Mouse (Mus musculus) 416B (cell line): Measurements from ENCODE around the gene Wnt10b.

Experiments
- DNase-seq: peaks from one replicate; pipeline ENCODE4 v3.0.0; 2011; ENCODE audit warnings: low read depth

Gene Wnt10b

DNA sequence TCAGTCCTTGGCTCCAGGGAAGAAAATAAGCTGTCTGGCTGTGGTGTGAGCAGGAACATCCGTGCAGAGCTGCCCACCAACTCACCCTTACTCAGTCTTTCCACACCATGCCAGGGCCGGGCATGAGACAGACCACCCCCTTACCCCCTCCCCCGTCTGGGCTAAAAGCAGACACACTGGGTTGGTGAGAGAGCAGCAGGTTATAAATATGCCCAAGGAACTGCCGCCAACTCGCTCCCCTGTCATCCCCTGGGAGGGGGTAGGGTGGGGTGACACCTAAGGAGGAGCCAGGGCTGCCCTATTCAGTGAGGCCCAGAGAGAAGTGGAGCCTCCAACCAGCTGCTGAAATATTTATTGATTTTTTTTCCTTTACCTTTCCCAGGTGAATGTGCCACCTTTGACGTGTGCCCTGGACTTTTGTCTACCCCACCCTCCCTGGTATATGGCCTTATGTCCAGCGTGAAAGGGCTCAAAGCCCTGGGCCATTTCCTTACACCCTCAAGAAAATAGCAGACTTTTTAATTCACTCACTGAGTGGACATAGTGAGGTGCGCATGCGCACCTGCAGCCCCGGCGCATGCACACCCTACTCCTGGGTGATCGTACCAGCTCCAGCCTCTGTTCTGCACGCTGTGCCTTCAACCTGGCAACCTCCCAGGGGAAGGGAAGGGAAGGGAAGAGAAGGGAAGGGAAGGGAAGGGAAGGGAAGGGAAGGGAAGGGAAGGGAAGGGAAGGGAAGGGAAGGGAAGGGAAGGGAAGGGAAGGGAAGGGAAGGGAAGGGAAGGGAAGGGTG is 19.0 kb upstream of the Wnt10b start:
- no peak for DNase-seq

DNA sequence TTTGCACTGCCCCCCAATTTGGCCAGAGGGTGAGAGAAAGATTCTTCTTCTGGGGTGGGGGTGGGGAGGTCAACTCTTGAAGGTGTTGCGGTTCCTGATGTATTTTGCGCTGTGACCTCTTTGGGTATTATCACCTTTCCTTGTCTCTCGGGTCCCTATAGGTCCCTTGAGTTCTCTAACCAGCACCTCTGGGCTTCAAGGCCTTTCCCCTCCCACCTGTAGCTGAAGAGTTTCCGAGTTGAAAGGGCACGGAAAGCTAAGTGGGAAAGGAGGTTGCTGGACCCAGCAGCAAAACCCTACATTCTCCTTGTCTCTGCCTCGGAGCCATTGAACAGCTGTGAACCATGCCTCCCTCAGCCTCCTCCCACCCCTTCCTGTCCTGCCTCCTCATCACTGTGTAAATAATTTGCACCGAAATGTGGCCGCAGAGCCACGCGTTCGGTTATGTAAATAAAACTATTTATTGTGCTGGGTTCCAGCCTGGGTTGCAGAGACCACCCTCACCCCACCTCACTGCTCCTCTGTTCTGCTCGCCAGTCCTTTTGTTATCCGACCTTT is 15.3 kb upstream of the Wnt10b start:
- DNase-seq, result peak; percentile 54

DNA sequence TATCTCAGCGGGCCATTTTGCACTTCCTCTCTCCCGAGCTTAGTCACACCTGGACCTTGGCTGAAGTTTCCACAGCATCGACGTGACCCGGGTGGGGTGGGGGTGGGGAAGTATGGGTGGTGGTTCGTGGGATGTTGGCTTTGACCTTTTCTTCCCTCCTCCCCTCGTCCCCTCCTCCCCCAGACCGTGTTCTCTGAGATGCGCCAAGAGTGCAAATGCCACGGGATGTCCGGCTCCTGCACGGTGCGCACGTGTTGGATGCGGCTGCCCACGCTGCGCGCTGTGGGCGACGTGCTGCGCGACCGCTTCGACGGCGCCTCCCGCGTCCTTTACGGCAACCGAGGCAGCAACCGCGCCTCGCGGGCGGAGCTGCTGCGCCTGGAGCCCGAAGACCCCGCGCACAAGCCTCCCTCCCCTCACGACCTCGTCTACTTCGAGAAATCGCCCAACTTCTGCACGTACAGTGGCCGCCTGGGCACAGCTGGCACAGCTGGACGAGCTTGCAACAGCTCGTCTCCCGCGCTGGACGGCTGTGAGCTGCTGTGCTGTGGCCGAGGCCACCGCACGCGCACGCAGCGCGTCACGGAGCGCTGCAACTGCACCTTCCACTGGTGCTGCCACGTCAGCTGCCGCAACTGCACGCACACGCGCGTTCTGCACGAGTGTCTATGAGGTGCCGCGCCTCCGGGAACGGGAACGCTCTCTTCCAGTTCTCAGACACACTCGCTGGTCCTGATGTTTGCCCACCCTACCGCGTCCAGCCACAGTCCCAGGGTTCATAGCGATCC is 14.5 kb upstream of the Wnt10b start:
- no peak for DNase-seq

- no peak for DNase-seq
These were observed 13.8 kb upstream of the Wnt10b start for GRCm38 (mm10) chr15:98791771-98792170.

DNA sequence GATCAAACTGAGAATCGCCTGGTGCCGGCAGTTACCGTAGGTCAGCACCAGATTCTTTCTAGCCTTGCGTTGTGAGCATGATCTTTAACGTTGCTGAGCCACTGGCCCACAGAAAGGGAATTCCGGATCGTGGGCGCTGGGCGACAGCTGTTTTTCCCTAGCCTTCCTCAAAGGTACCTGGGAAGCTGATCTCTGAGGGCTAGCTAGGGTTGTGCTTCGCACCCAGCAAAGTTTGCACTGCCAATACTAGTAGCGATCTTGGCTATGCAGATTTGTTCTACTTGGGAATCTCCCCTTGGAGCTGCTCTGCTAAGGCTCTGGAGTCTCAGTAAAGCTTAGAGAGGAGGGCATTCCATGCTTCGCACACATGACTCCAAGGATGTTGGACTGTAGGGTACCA is 13.3 kb upstream of the Wnt10b start:
- no peak for DNase-seq

DNA sequence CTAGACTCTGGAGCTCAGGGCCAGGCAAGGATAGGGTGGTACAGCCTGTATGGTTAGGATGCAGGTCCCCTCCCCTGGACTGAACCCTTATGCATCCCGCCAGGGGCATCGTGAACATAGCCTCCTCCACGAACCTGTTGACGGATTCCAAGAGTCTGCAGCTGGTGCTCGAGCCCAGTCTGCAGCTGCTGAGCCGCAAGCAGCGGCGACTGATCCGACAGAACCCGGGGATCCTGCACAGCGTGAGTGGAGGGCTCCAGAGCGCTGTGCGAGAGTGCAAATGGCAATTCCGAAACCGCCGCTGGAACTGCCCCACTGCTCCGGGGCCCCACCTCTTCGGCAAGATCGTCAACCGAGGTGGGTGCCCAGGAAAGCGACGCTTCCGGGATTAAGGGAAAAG is 12.8 kb upstream of the Wnt10b start:
- no peak for DNase-seq

GRCm38 (mm10) chr15:98789661-98790535 is 11.9 kb upstream of the Wnt10b start, which contains the start of gene Wnt1:
Wnt1 (plus strand) TSS chr15:98789857.
- DNase-seq, result no peak

GRCm38 (mm10) chr15:98788972-98789660 is 11.2 kb upstream of the Wnt10b start:
- peak; percentile 11 for DNase-seq

DNA sequence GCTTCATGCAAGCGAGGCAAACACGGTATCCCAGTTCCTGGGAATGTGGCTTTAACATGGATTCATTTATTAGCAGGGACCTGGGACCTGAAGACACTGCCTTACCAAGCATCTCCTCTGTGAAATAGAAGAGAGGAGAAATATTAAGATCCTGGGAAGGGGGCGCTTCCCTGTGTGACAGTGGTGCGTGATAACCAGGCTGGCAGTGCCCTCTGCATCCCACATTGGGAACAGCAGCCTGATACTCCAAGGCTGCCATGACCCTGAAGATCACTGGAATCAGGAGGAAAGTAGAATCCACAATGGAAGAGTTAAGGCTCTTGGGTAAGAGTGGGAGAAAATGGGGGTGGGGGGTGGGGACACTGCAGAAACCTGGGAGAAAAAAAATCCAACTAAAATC is 10.0 kb upstream of the Wnt10b start:
- DNase-seq, result peak; percentile 51

DNA sequence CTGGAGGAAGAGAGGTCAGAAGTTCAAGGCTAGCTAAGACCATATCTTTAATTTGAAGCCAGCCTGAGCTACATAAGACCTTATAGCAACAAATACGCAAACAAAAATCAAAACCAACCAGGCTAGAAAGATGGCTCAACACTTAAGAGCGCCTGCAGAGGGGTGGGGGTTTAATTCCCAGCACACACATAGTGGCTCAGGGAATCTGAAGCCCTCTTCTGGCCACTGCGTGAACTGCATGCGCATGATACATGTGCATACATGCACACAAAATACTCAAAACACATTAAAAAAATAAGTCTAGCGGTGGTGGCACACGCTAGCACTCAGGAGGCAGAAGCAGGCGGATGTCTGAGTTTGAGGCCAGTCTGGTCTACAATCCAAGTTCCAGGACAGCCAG is 7.8 kb upstream of the Wnt10b start:
- peak; percentile 61 for DNase-seq

DNA sequence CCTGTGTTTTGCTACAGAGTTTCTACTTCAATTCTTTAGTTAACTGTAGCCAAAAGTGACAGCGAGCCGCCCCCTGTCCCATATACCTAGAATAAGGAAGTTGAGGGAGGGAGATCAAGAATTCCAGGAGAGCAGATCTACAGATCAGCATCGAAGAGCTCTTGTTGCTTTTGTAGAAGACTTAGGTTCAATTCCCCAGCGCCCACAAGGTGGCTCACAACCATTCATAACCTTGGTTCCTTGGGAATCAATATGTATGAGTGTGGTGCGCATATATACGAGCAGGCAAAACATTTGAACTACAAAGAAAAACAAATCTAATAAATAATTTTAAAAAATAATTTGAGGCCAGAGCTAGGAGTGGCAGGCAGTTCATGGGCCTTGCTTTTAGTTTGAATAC is 3.2 kb upstream of the Wnt10b start:
- DNase-seq, result peak; percentile 29

DNA sequence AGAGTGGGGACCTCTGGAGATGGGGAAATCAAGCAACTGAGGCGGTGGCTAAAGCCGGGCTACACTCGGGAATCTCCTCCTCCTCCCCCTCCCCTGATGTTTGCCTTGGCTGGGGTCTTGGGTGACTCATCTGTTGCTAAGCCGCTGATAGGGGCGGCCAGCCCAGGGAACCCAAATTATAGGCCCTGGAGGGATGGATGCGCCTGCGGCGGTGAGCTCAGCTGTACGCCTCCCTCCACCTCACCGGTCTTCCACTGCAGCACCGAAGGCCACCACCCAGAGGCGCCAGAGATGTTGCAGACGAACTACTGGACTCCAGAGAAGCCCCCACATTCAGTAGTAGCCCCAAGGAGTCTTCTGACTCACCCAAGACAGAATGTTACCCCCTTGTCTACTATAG is 2.6 kb upstream of the Wnt10b start:
- peak; percentile 42 for DNase-seq

DNA sequence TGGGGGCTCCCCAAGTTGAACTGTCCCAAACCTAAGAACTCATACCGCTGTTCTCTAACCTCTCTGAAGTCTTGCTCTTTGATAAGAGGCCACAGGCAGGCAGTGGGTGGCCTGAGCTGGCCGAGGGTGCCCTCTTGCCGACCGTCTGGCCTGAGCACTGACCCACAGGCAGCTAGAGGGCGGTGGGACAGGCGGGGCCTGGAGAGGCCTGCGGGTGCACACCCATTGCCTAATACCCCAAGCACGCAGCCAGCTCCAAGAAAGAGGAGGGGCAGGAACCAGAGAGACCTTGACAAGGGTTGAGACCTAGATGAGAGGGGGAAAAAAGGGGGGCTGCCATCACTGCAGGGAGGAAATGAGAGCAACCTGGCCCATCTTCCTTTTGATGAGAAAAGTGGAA is 2.1 kb upstream of the Wnt10b start:
- DNase-seq, result peak; percentile 57

DNA sequence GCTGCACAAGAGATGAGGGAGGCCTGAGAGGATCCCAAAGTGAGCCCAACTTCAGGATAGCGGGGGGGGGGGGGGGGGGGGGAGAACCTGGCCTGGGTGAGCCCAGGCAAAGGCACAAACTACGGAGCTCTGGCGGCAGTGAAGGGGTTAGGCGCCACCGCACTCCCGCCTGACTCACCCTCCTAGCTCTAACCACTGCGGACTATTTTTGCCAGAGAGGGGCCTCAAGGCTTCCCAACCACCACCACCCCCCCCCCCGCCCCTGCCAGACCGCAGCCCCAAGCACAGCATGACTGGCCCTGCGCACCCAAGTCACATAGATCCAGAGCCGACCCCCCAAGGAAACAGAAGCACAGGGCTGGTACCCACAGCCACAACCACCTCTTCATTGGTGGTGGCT is 856 bp upstream of the Wnt10b start:
- DNase-seq, result peak; percentile 87

DNA sequence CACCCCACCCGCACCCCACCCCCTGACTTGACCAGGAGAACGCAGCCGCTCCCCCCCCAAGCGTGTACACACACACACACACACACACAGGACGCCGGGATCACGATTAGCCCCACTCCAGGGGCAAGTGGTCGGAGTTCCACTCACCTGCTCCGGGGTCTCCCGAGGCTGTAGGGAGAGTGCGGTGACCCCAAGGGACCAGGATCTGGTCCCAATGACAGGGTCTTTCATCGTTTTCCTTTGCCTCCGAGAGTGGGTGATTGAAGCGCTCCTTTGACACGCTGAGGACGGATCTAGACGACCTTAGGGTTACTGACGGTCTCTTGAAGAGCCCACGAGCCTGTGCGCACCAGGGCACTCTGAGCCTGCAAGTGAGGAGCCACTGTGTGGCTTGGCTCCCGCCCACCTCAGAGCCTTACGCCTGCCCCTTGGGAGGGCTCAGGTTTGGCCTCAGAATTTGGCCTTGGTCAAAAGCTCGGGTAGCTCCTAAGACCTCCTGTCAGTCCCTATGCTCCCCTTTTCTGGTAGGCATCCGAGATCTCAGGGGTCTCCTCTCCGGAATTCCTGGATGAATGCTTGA is 331 bp upstream of the Wnt10b start:
- peak; percentile 59 for DNase-seq

GRCm38 (mm10) chr15:98777005-98777616 is 839 bp downstream of the Wnt10b start:
- no peak for DNase-seq

- no peak for DNase-seq
These were observed 1.5 kb downstream of the Wnt10b start for GRCm38 (mm10) chr15:98776280-98777004.

GRCm38 (mm10) chr15:98775533-98775932 is 2.4 kb downstream of the Wnt10b start:
- DNase-seq, result no peak

GRCm38 (mm10) chr15:98774096-98774495 is 3.9 kb downstream of the Wnt10b start:
- no peak for DNase-seq
